ENCODE assay signal across 10 mouse cellular contexts in genomic region chr17:71102571-71103551, GRCm38 (mm10).
DNase-seq lines count a peak whose midpoint lies in the region; ATAC-seq and TF ChIP-seq lines count a peak whose summit lies in the region.
"Had no signal": no experiment of that assay in that cellular context is flagged by ENCODE, and none has a peak within 500 bp of the region (broad histone marks: within the 10 kb centered on the region; RNA-seq: fewer than 3 reads in every experiment).

No protein-coding gene starts in this region.

- no peak overlapping the region for H3K4me2 ChIP-seq in embryonic facial prominence, embryonic 12.5 days (replicated peaks)
- no peak overlapping the region for H3K4me2 ChIP-seq in intestine, postnatal 0 days (replicated peaks; ENCODE audit: low read depth)
- H3K4me2 ChIP-seq: midbrain, embryonic 12.5 days had no signal

- H3K27me3 ChIP-seq in embryonic facial prominence, embryonic 12.5 days, result no peaks in the 10 kb centered on the region
- no peaks in the 10 kb centered on the region for H3K27me3 ChIP-seq in intestine, postnatal 0 days (replicated peaks; ENCODE audit: control insufficient read depth, insufficient read depth, low read length)
- H3K27me3 ChIP-seq: midbrain, embryonic 12.5 days; Patski had no signal

- DNase-seq in left cerebral cortex, adult 11 months (ENCODE audit: low spot score), result peak; percentile 16
- no peak for DNase-seq in left cerebral cortex, adult 8-10 months (ENCODE audit: low spot score in 2 of 2)
- no peak for DNase-seq in adrenal gland, postnatal 10 days
- no peak for DNase-seq in spleen, adult 12 weeks (ENCODE audit: low spot score)
- no peak for DNase-seq in layer of hippocampus, adult 18-20 months (ENCODE audit: low spot score in 2 of 2)

- peak overlapping the region; percentile 1; the same call in 1 of the 2 replicates for H3K27ac ChIP-seq in embryonic facial prominence, embryonic 12.5 days
- peak overlapping the region; percentile 51 for H3K27ac ChIP-seq in intestine, postnatal 0 days (ENCODE audit: low read depth, low read length)
- H3K27ac ChIP-seq: midbrain, embryonic 12.5 days had no signal

- ATAC-seq in embryonic facial prominence, embryonic 12.5 days (ENCODE audit: insufficient number of reproducible peaks, insufficient read depth, low FRiP score, low TSS enrichment), result peak; percentile 67; the same call in 1 of the 2 replicates
- ATAC-seq in intestine, postnatal 0 days, result peak; percentile 17; the same call in 1 of the 2 replicates
- 0 out of 2 replicates have a peak, but pooled peaks have one; percentile 43 for ATAC-seq in monocyte, adult 5-6 weeks (replicated peaks; ENCODE audit: insufficient number of reproducible peaks, low FRiP score, low TSS enrichment, poor library complexity, severe bottlenecking)
- ATAC-seq: Patski had no signal

- peaks cover 10% of the 10 kb centered on the region for H3K4me1 ChIP-seq in embryonic facial prominence, embryonic 12.5 days
- no peaks in the 10 kb centered on the region for H3K4me1 ChIP-seq in intestine, postnatal 0 days (replicated peaks; ENCODE audit: control insufficient read depth, insufficient read depth, low read length)

- H3K9me3 ChIP-seq in embryonic facial prominence, embryonic 12.5 days, result no peaks in the 10 kb centered on the region
- H3K9me3 ChIP-seq in intestine, postnatal 0 days (ENCODE audit: control insufficient read depth), result no peaks in the 10 kb centered on the region
- H3K9me3 ChIP-seq: midbrain, embryonic 12.5 days had no signal

- WGBS in embryonic facial prominence, embryonic 12.5 days, result 15% methylated on average over 17 of the region's 17 CpGs
- WGBS in intestine, postnatal 0 days, result 27% methylated on average over 17 of the region's 17 CpGs

- no peak overlapping the region for H3K4me3 ChIP-seq in embryonic facial prominence, embryonic 12.5 days
- H3K4me3 ChIP-seq in intestine, postnatal 0 days (ENCODE audit: low read depth, low read length), result no peak overlapping the region
- H3K4me3 ChIP-seq: midbrain, embryonic 12.5 days had no signal

- no peak overlapping the region for H3K9ac ChIP-seq in embryonic facial prominence, embryonic 12.5 days
- no peak overlapping the region for H3K9ac ChIP-seq in intestine, postnatal 0 days (ENCODE audit: low read depth, low read length)
- H3K9ac ChIP-seq: midbrain, embryonic 12.5 days had no signal

- H3K36me3 ChIP-seq in embryonic facial prominence, embryonic 12.5 days, result no peaks in the 10 kb centered on the region
- H3K36me3 ChIP-seq in intestine, postnatal 0 days (ENCODE audit: control insufficient read depth, insufficient read depth), result no peaks in the 10 kb centered on the region
- H3K36me3 ChIP-seq: midbrain, embryonic 12.5 days had no signal

- no peak for TF ChIP-seq CTCF in intestine, postnatal 0 days (IDR thresholded peaks at IDR 0.05; ENCODE audit: low read depth)

Comparison
In these comparisons a context has a peak if more than half of its experiments do, and no peak if none do; other contexts are left out.
1. ATAC-seq: peak in every context shown above with its lines; median percentile 67 in embryonic facial prominence, embryonic 12.5 days; 43 in monocyte, adult 5-6 weeks; 17 in intestine, postnatal 0 days.